Mouse (Mus musculus) mesoderm, embryonic 11.5 days (tissue): ENCODE results near the gene Arhgef28.
"Not testable (repeated sequence)": the region's sequence is repeated elsewhere in the genome, so short reads cannot be mapped to it uniquely, and the experiment has no call there.

Experiments used
- DNase-seq: peaks from one replicate; pipeline ENCODE4 v3.0.0-alpha.2; 2012; ENCODE audit warnings: low read depth, low spot score

Gene Arhgef28

GRCm38 (mm10) chr13:98124113-98124745 lies 82.0 kb downstream of the Arhgef28 start:
- no peak for DNase-seq

- DNase-seq = no peak
These were observed 83.5 kb downstream of the Arhgef28 start for GRCm38 (mm10) chr13:98122766-98123165.

GRCm38 (mm10) chr13:98121993-98122392 lies 84.2 kb downstream of the Arhgef28 start:
- no peak for DNase-seq

- DNase-seq = no peak
These were observed 85.1 kb downstream of the Arhgef28 start for GRCm38 (mm10) chr13:98121124-98121470.

GRCm38 (mm10) chr13:98120356-98121123 lies 85.7 kb downstream of the Arhgef28 start:
- no peak for DNase-seq

- DNase-seq = no peak
These were observed 87.9 kb downstream of the Arhgef28 start for GRCm38 (mm10) chr13:98118291-98118690.

- DNase-seq = no peak
These were observed 88.5 kb downstream of the Arhgef28 start for GRCm38 (mm10) chr13:98117566-98118254.

- DNase-seq = no peak
These were observed 90.6 kb downstream of the Arhgef28 start for GRCm38 (mm10) chr13:98115650-98116049.

- no peak for DNase-seq
These were observed 91.2 kb downstream of the Arhgef28 start for GRCm38 (mm10) chr13:98115051-98115450.

GRCm38 (mm10) chr13:98112812-98113503 lies 93.3 kb downstream of the Arhgef28 start:
- no peak for DNase-seq

GRCm38 (mm10) chr13:98111531-98111930 lies 94.7 kb downstream of the Arhgef28 start:
- no peak for DNase-seq

- no peak for DNase-seq
These were observed 95.2 kb downstream of the Arhgef28 start for GRCm38 (mm10) chr13:98111021-98111420.

- not testable (repeated sequence) for DNase-seq
These were observed 97.8 kb downstream of the Arhgef28 start for GRCm38 (mm10) chr13:98108481-98108880.

GRCm38 (mm10) chr13:98107621-98108020 lies 98.6 kb downstream of the Arhgef28 start:
- DNase-seq = no peak

GRCm38 (mm10) chr13:98095966-98096365 lies 110.3 kb downstream of the Arhgef28 start:
- no peak for DNase-seq

GRCm38 (mm10) chr13:98094332-98094731 lies 111.9 kb downstream of the Arhgef28 start:
- no peak for DNase-seq

- no peak for DNase-seq
These were observed 112.8 kb downstream of the Arhgef28 start for GRCm38 (mm10) chr13:98093483-98093882.

- no peak for DNase-seq
These were observed 113.8 kb downstream of the Arhgef28 start for GRCm38 (mm10) chr13:98092354-98093002.

GRCm38 (mm10) chr13:98079640-98080039 lies 126.6 kb downstream of the Arhgef28 start:
- no peak for DNase-seq

GRCm38 (mm10) chr13:98078251-98078650 lies 128.0 kb downstream of the Arhgef28 start:
- DNase-seq = no peak

- DNase-seq = no peak
These were observed 129.0 kb downstream of the Arhgef28 start for GRCm38 (mm10) chr13:98077216-98077615.
